Mouse (Mus musculus) v-Abl transformed pro-B cells (cell line): Measurements from ENCODE around the gene Chrd.

ENCODE experiments used
- in situ Hi-C, 2 experiments: fragments of 400-800 bp; cut with MboI; formaldehyde crosslinking; loops; one replicate each; pipeline ENCODE4 v1.15.1; 2025; ENCODE audit not compliant: unreplicated experiment in 2 of 2

The Chrd gene

DNA sequence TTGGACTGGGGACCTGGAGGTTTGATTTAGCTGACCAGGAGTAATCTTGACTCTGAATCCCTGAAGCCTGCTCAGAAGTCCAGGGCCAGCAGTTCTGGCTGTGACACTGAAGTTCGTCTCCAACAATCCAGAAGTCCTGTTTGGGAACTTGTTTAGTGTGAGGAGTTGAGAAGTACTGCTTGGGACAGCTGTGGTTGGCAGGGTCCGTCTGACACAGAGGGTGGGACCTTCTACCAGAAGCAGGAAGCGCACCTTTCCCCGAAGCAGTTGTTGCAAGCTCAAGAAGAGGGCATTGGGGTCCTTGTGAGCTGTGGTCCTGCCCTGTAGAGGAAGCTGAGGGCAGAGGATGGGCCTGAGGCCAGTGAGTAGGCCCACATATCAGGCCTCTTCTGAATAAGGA is 7.2 kb upstream of the Chrd start:
- in situ Hi-C loops, result no loop called here

- in situ Hi-C loops, result no loop called here
Measured at GRCm38 (mm10) chr16:20726384-20726783, 6.5 kb upstream of the Chrd start.

DNA sequence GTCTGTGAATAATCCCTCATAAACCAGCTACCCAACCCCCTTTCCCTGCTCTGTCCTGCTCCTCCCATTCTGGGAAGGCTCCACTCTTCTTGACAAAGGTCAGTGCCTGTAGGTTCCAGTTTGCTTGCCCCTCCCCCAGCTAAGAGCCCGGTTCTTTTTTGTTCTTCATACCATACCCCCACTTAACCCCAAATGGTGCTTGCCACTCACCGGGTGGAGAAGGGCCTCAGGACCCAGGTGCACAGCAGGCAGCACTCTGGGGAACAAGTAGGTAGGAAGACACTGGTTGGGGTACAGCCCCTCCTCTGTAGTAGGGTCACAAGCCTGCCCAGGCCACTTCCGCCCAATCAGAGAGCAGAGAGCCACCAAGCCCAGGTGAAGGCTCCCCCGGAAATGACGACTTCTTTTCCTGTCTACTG is 2.6 kb upstream of the Chrd start:
- in situ Hi-C loops, result no loop called here

- in situ Hi-C loops, result no loop called here
Measured at GRCm38 (mm10) chr16:20731688-20732087, 1.2 kb upstream of the Chrd start.

GRCm38 (mm10) chr16:20732251-20732924 is 539 bp upstream of the Chrd start:
- in situ Hi-C loops, result no loop called here

DNA sequence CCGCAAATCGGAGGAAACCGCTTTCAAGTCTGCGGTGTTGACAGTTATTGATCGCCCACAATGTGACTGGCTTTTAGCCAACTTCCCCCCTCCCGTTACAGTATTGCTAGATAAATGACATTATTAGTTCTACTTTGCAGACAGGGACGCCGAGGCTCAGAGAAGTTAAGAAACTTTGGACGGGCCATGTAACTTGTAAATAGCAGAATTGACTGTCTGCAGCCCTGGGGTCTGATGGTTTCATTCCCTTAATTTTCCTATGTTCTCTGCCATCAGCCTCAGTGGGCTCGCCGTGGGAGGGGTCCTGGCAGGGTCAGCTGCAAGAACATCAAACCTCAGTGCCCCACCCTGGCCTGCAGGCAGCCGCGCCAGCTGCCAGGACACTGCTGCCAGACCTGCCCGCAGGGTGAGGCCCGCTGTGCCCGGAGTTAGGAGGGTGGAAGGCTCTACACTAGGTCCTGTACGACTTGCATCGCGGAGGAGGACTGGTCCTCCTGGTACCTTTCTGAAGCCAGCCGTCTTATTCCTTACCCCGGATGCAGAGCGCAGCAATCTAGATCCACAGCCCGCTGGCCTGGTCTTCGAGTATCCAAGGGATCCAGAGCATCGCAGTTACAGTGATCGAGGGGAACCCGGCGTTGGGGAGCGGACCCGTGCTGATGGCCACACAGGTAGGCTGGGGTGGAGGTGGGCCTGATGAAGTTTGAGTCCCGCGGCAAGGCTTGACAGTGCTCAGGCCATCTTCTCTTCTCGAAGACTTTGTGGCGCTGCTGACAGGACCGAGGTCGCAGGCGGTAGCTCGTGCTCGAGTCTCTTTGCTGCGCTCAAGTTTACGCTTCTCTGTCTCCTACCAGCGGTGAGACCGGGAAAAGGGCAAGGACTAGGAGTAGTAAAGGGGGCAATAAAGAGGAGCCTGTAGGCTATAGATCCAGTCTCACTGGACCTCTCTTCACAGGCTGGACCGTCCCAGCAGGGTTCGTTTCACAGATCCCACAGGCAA is 1.1 kb downstream of the Chrd start, which contains the start of gene Thpo:
TSS of gene Thpo (minus strand) at position 781 of the 1,000 bp plus-strand sequence.
- in situ Hi-C loops, result no loop called here

DNA sequence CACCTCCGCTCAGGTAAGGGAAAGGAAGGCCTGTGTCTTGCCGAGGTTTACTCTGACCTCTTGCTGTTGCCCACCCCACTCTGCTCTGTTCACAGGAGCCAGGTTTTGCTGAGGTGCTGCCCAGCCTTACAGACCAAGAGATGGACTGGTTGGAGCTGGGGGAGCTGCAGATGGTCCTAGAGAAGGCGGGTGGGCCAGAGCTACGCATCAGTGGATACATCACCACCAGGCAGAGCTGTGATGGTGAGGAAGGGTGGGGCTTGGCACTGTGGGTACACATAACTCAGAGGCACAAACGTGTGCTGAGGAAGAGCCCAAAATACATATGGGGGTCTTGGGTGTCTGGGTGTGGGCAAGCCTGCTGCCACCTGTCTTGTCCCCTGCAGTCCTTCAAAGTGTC is 2.7 kb downstream of the Chrd start:
- in situ Hi-C loops, result no loop called here

DNA sequence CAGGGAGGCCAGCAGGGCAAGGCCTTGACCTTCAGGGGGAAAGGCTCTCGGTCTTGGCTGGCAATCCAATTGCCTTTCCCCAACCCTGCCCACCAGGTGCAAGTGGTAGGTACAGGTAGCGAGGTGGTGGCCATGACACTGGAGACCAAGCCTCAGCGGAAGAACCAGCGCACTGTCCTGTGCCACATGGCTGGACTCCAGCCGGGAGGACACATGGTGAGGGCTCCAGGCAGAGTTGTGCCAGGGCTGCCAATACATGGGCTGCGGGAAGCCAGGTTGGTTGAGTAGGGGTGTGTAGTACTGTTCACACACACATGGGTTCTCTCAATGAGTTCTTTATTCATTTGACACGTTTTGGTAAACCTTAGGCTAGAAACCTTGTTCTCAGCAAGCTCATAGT is 3.2 kb downstream of the Chrd start:
- in situ Hi-C loops, result no loop called here

DNA sequence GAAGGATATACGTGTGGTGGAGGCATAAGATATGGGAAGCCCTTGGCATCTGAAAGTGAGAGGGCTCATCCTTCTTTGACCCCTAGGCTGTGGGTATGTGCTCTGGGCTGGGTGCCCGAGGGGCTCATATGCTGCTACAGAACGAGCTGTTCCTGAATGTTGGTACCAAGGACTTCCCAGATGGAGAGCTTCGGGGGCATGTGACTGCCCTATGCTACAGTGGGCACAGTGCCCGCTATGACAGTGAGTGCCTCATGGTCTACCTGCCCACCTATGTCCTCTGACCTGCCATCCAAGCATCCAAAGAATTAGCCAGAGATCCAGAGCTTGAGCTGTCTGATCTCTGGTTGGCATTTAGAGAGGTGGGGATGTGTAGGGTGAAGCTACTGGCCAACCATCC is 3.9 kb downstream of the Chrd start:
- in situ Hi-C loops, result no loop called here

DNA sequence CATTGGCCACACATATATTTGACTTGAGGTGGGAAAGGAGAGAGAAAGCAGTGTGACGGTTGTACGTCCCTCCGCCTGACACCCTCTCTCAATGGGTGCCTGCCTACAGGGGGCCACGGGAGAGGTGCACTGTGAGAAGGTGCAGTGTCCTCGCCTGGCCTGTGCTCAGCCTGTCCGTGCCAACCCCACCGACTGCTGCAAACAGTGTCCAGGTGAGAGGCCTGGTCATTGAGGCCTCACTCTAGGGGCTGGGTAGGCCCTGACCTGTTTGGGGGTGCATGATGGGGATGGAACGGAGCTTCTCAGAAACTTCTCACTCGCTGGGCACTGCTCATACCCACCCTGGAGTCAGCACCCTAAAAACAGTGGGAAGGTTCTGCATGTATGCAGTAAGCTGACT is 6.9 kb downstream of the Chrd start:
- in situ Hi-C loops, result no loop called here

GRCm38 (mm10) chr16:20746641-20747040 is 13.7 kb downstream of the Chrd start:
- in situ Hi-C loops, result no loop called here

DNA sequence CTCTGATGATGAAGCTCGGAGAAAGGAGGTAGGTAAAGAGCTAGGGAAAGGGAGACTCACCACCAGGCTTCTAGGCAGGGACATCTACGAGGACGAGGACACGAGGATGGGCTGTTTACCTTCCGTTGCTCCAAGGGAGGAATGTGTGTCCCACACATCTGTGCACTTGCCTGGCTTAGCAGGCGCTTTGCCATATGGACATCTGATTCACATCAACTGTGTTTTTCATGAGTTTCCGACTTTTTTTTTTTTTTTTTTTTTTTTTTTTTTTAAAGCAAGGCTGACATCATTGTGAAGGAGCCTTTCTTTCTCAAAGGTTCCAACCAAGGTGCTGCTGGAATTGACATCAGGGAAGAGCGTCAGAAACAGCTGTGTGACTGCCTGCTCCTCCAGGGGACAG is 17.6 kb downstream of the Chrd start:
- in situ Hi-C loops, result no loop called here

- in situ Hi-C loops, result no loop called here
Measured at GRCm38 (mm10) chr16:20756052-20756451, 23.1 kb downstream of the Chrd start.

DNA sequence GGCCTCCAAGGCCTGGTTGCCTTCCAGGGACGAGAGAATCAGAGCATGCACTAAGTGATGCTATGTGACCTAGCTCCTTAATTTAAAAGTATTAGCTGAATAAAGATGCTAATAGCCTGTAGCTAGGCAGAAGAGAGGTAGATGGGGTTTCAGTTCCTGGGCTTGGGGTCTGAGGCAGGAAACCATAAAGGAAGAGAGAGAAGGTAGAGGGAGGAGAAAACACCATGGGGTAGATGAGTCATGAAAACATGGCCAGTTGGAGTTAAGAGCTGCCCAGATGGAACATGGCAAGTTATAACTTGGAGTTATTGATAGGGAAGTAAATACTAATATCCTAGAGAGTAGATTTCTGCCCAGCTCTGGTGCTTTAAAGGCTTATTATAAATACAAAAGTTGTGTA is 24.5 kb downstream of the Chrd start:
- in situ Hi-C loops, result no loop called here

GRCm38 (mm10) chr16:20761681-20762080 is 28.8 kb downstream of the Chrd start:
- in situ Hi-C loops, result loop anchor here (5.0 kb wide), 3 partner anchors 44 to 264 kb away; partner anchors contain the start of genes Eif2b5 (in 2 of the 2), Clcn2 (in 1 of the 2) and Polr2h (in 1 of the 2)

GRCm38 (mm10) chr16:20765244-20765643 is 32.3 kb downstream of the Chrd start:
- in situ Hi-C loops, result no loop called here

GRCm38 (mm10) chr16:20775021-20775420 is 42.1 kb downstream of the Chrd start:
- in situ Hi-C loops, result no loop called here

DNA sequence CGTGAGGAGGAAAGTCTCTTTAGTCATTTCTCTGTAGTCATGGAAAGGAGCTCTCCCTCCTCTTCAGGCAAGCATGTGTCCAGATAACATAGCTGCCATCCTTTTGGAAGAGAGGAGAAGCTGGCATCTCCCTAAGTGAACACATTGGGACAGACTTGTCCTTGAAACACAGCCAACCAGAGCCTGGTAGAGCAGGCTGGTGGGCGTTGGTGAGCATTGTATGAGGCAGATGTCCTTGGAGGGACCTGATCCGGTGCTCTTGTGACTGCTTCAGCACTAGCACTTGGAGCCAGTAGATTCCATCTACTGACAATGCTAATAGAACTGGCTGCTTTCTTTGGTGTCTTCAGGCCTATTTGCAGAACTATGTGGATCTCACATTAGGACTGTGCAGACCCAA is 46.9 kb downstream of the Chrd start:
- in situ Hi-C loops, result no loop called here

DNA sequence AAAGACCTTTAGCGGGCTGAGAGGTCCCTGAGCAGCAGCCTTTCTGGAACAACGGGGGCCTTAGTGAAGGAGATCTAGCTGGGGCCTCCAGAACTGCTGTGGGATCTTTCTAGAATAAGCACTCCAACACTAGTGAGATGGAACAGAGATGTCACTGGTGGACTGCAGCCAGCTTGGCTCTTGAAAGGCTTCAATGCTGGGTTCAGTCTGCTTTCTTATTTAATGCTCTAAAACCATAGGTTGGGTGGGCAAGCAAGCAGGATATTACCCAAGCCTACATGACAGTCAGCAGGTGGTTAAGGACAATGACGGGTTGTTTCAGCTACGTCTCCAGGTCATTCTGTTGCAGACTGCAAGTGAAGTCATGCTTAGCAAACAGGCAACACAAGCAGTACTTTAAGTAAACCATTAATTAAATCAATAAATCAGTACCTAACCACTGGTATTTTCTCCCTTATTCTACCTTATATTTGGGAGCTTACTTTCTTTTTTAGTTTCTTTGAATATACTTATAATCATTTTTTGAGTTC is 48.2 kb downstream of the Chrd start:
- in situ Hi-C loops, result no loop called here

DNA sequence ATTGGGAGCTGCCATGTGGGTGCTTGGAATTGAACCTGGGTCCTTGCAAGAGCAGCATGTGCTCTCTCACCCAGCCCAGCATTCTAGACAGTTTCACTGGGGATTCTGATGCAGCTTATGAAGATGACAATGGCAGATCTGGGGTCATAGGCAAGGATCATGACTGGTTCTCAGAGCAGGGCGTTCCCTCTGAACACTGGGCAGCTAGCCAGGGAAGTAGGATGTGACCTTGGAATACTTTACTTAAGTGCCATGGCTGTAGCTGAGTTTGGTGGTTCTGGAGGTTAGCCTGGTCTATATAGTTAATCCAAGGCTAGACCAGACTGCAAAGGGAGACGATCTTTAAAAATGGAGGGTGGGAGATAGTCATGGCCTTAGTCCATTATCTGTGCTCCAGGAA is 51.0 kb downstream of the Chrd start:
- in situ Hi-C loops, result no loop called here

- in situ Hi-C loops, result no loop called here
Measured at GRCm38 (mm10) chr16:20784754-20785153, 51.8 kb downstream of the Chrd start.
